Mouse (Mus musculus): ENCODE data around the gene Alad. TPM values are rescaled to one million over a fixed set of nuclear protein-coding genes. Genes with fewer than 3 reads are reported as not detected.

Alad gene
- polyA plus RNA-seq, 1 experiment from 2014 or later = 161 TPM

DNA sequence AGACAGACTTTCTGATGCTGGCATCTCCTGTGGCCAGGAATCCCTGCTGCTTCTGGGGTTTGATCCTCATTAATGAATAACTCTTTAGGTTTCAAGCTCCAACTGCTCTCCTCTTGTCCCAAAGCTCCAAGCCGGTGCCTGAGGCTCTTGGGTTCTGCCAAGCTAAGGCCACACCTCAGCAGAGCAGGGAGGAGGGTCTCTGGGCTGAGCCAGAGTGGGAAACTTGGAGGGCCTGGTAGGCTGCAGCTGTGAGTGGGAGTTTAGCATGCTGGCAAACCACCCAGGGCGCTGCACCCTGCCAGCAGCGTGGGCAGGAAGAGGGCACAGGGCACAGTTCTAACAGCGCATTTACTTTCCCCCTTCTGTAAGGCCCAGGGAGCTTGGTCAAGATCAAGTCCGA, 10.9 kb downstream of the Alad start:
- Histone ChIP-seq H3K4me1 (replicated peaks; ENCODE audit: control insufficient read depth, insufficient read depth) (no peaks in the 10 kb centered on the region), H3K9me3 (ENCODE audit: control insufficient read depth, low read length) (no peaks in the 10 kb centered on the region), H3K27ac (replicated peaks) (0 out of 2 replicates have a peak overlapping the region, but pooled peaks have one; percentile 13), H3K4me3 (ENCODE audit: low read depth, low read length) (no peak overlapping the region), H3K27me3 (ENCODE audit: control insufficient read depth, insufficient read depth, low read length) (no peaks in the 10 kb centered on the region), H3K9ac (ENCODE audit: low read length) (no peak overlapping the region), H3K36me3 (ENCODE audit: control insufficient read depth, insufficient read depth, low read length) (peaks cover 35% of the 10 kb centered on the region), H3K4me2 (replicated peaks; ENCODE audit: low read depth) (no peak overlapping the region)
- no peak for TF ChIP-seq CTCF (IDR thresholded peaks at IDR 0.05; ENCODE audit: low read depth)
- TF ChIP-seq EP300 (optimal IDR thresholded peaks at IDR 0.05) = no peak
- 83% methylated on average over 5 of the region's 5 CpGs for WGBS
- DNase-seq (ENCODE audit: low spot score) (no peak), ATAC-seq (ENCODE audit: low FRiP score, low TSS enrichment) (no peak)

DNA sequence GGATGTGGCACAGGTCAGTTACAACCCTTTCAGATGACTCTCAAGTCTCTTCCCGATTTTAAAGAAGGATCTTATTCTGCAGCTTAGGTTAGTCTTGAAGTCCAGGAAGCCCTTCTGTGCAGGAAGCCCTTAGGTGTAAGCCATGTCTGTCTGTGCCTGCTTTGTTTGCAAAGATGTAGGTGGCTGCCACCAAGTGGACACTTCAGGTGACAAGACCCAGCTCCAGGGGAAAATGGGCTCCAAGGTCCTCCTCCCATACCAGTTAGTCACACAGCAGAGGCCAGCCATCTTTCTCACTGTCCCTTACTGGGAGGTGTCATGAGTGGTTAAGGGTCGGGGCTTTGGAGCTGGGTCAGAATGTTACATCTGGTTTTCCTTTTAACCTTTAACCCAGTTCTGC, 12.9 kb downstream of the Alad start:
- no peak overlapping the region for H3K4me3 ChIP-seq (ENCODE audit: low read depth, low read length)
- no peak overlapping the region for H3K27ac ChIP-seq (replicated peaks)
- no peak overlapping the region for H3K9ac ChIP-seq (ENCODE audit: low read length)
- no peaks in the 10 kb centered on the region for H3K9me3 ChIP-seq (ENCODE audit: control insufficient read depth, low read length)
- TF ChIP-seq CTCF (IDR thresholded peaks at IDR 0.05; ENCODE audit: low read depth) = peak; percentile 68
- TF ChIP-seq EP300 (optimal IDR thresholded peaks at IDR 0.05) = no peak
- H3K27me3 ChIP-seq (ENCODE audit: control insufficient read depth, insufficient read depth, low read length) = no peaks in the 10 kb centered on the region
- peaks cover 25% of the 10 kb centered on the region for H3K36me3 ChIP-seq (ENCODE audit: control insufficient read depth, insufficient read depth, low read length)
- H3K4me2 ChIP-seq (replicated peaks; ENCODE audit: low read depth) = no peak overlapping the region
- whole genome bisulfite sequencing = 58% methylated on average over 2 of the region's 2 CpGs
- 0 out of 2 replicates have a peak, but pooled peaks cover 3% of the 10 kb centered on the region for H3K4me1 ChIP-seq (replicated peaks; ENCODE audit: control insufficient read depth, insufficient read depth)
- ATAC-seq (ENCODE audit: low FRiP score, low TSS enrichment) (no peak), DNase-seq (ENCODE audit: low spot score) (peak; percentile 55)

DNA sequence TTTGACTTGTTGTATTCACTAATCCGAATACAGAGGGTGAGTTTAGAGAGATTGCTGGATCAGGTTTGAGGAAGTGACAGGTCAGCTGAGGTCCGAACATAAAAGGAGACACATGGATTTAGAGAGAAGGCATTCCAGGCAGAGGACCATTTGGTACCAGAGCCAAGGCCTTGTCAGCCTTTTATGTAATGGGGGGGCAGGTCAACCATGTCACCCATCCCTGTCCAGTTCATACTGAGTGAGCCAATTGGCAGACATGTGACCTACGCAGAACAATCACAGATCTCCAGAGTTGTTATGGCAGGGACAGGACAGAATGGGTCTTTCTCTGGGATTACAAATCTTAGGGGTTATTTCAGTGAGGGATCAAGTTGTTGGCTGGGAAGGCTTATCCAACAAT, 13.7 kb downstream of the Alad start:
- 73% methylated on average over 3 of the region's 3 CpGs for WGBS
- H3K9ac ChIP-seq (ENCODE audit: low read length) = no peak overlapping the region
- DNase-seq (ENCODE audit: low spot score) = no peak
- H3K4me3 ChIP-seq (ENCODE audit: low read depth, low read length) = no peak overlapping the region
- peaks cover 20% of the 10 kb centered on the region for H3K36me3 ChIP-seq (ENCODE audit: control insufficient read depth, insufficient read depth, low read length)
- H3K27me3 ChIP-seq (ENCODE audit: control insufficient read depth, insufficient read depth, low read length) = no peaks in the 10 kb centered on the region
- no peak for TF ChIP-seq EP300 (optimal IDR thresholded peaks at IDR 0.05)
- peaks cover 5% of the 10 kb centered on the region; the same call in 1 of the 2 replicates for H3K4me1 ChIP-seq (replicated peaks; ENCODE audit: control insufficient read depth, insufficient read depth)
- H3K27ac ChIP-seq (replicated peaks) = no peak overlapping the region
- no peak overlapping the region for H3K4me2 ChIP-seq (replicated peaks; ENCODE audit: low read depth)
- no peak for ATAC-seq (ENCODE audit: low FRiP score, low TSS enrichment)
- no peaks in the 10 kb centered on the region for H3K9me3 ChIP-seq (ENCODE audit: control insufficient read depth, low read length)

DNA sequence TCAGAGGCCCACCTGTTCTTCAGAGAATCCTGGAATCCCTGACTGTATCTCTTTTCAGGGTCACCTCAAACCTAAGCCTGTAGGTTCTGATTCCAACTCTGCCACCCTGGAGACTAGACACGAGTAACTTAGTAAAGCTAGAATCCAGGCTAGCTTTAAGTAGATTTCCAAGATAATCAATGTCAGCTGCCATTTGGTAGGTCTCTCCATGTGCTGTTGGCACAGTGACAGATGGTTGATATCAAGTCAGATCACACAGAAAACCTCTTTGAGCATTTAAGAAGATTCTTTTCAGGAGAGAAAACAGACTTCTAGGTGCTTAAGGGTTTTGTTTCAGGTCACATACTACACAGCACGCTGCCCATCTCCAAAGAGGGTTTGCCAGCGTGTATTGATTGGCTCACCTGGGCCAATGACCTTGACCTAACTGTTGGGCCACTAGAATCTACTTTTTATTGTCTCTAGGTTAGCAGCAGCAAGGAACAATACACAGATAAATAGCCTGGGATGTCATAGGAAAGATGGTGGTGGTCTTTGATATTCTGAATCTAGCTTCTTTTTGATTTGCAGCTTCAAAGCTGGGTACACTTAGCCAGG, 16.2 kb downstream of the Alad start, which contains the start of gene Hdhd3:
Hdhd3 (minus strand) TSS at position 94 of the 597 bp plus-strand sequence.
- Histone ChIP-seq H3K27me3 (ENCODE audit: control insufficient read depth, insufficient read depth, low read length) (no peaks in the 10 kb centered on the region), H3K9ac (ENCODE audit: low read length) (peak within 1 kb of the TSS; percentile 82), H3K4me2 (replicated peaks; ENCODE audit: low read depth) (peak within 1 kb of the TSS; percentile 66), H3K9me3 (ENCODE audit: control insufficient read depth, low read length) (no peaks in the 10 kb centered on the region), H3K36me3 (ENCODE audit: control insufficient read depth, insufficient read depth, low read length) (peaks cover 15% of the 10 kb centered on the region), H3K27ac (replicated peaks) (peak within 1 kb of the TSS; percentile 91), H3K4me3 (ENCODE audit: low read depth, low read length) (peak within 1 kb of the TSS; percentile 72), H3K4me1 (replicated peaks; ENCODE audit: control insufficient read depth, insufficient read depth) (peaks cover 7% of the 10 kb centered on the region; the same call in 1 of the 2 replicates)
- DNase-seq (ENCODE audit: low spot score) (no peak), ATAC-seq (ENCODE audit: low FRiP score, low TSS enrichment) (no peak)
- 55% methylated on average over 3 of the region's 3 CpGs for WGBS
- TF ChIP-seq EP300 (optimal IDR thresholded peaks at IDR 0.05) (no peak), CTCF (IDR thresholded peaks at IDR 0.05; ENCODE audit: low read depth) (no peak)

DNA sequence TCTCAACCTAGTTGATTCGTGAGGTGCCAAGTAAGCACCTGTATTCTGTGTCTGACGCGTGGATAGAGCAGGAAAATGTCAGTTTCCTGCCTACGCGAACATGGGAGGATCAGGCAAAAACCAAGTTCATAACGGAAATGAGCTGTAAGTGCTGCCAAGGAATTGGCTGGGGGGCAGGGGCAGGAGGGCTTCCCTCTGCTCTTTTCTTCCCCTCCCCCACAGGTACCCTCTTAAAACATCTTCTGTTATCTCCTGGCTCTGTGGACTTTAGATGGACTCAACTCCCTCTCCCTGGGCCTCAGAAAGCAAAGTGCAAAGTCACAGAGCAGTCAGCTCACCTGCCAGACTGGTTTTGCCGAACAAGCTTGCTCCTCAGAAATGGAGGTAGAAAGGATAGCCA, 16.7 kb downstream of the Alad start:
- ATAC-seq (ENCODE audit: low FRiP score, low TSS enrichment) (peak; percentile 49), DNase-seq (ENCODE audit: low spot score) (peak; percentile 84)
- H3K36me3 ChIP-seq (ENCODE audit: control insufficient read depth, insufficient read depth, low read length) = peaks cover 12% of the 10 kb centered on the region
- H3K9ac ChIP-seq (ENCODE audit: low read length) = no peak overlapping the region
- H3K27me3 ChIP-seq (ENCODE audit: control insufficient read depth, insufficient read depth, low read length) = no peaks in the 10 kb centered on the region
- no peaks in the 10 kb centered on the region for H3K9me3 ChIP-seq (ENCODE audit: control insufficient read depth, low read length)
- H3K4me2 ChIP-seq (replicated peaks; ENCODE audit: low read depth) = no peak overlapping the region
- H3K27ac ChIP-seq (replicated peaks) = peak overlapping the region; percentile 91
- TF ChIP-seq EP300 (optimal IDR thresholded peaks at IDR 0.05) (no peak), CTCF (IDR thresholded peaks at IDR 0.05; ENCODE audit: low read depth) (no peak)
- no peak overlapping the region for H3K4me3 ChIP-seq (ENCODE audit: low read depth, low read length)
- WGBS = 47% methylated on average over 7 of the region's 7 CpGs
- peaks cover 7% of the 10 kb centered on the region; the same call in 1 of the 2 replicates for H3K4me1 ChIP-seq (replicated peaks; ENCODE audit: control insufficient read depth, insufficient read depth)

DNA sequence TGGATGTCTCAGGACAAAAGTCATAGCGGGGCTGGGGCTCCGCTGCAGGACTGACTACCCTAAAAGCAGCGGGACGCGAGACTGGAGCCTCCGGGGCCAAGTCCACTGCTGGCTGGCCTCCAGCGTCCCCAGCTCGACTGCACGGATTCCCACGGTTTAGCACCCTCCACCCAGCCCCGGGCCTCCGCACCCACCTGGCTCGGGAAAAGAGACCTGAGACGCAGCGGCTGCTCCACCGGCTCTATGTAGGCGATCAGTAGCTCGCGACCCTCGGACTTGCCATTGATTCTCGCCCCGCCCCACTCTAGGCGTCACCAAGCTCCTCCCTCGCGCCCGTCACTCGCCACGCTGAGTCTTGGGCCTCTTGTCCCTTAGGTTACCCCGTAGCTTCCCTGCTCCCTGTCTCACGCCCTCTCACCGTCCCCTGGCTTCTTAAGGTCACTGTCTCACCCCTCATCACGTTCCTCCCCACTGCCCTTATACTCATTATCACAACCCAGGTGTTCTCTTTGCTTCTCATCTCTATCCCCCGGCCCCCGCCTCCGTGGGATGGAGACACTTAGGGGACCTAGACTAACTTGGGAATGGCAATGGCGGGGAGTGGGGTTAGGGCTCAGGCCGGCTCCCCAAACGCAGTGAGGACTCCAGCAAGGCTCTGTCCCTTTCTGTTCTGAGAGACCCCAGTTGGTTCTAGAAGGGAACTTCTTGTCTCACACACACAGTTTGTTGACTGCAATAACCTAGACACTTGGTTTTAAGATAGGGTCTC, 17.6 kb downstream of the Alad start:
- peak overlapping the region; percentile 72 for H3K4me3 ChIP-seq (ENCODE audit: low read depth, low read length)
- H3K4me1 ChIP-seq (replicated peaks; ENCODE audit: control insufficient read depth, insufficient read depth) = peaks cover 7% of the 10 kb centered on the region; the same call in 1 of the 2 replicates
- peak; percentile 87 for ATAC-seq (ENCODE audit: low FRiP score, low TSS enrichment)
- H3K36me3 ChIP-seq (ENCODE audit: control insufficient read depth, insufficient read depth, low read length) = peaks cover 9% of the 10 kb centered on the region
- peak; percentile 93 for DNase-seq (ENCODE audit: low spot score)
- 3% methylated on average over 35 of the region's 38 CpGs for WGBS
- no peaks in the 10 kb centered on the region for H3K9me3 ChIP-seq (ENCODE audit: control insufficient read depth, low read length)
- TF ChIP-seq EP300 (optimal IDR thresholded peaks at IDR 0.05) (no peak), CTCF (IDR thresholded peaks at IDR 0.05; ENCODE audit: low read depth) (0 out of 2 replicates have a peak, but pooled peaks have one; percentile 2)
- no peaks in the 10 kb centered on the region for H3K27me3 ChIP-seq (ENCODE audit: control insufficient read depth, insufficient read depth, low read length)
- peak overlapping the region; percentile 91 for H3K27ac ChIP-seq (replicated peaks)
- peak overlapping the region; percentile 82 for H3K9ac ChIP-seq (ENCODE audit: low read length)
- H3K4me2 ChIP-seq (replicated peaks; ENCODE audit: low read depth) = peak overlapping the region; percentile 66

All from stomach, postnatal 0 days (tissue).